Mouse (Mus musculus) gastrocnemius, adult 18-20 months (tissue): ENCODE data around the gene Foxk1. TPM values are rescaled to one million over a fixed set of nuclear protein-coding genes. Genes with fewer than 3 reads are reported as not detected.

Source experiments
- total RNA-seq, 2 experiments: library from RNA; stranded (reverse); gene quantifications; 2 replicates each; pipeline ENCODE4 v1.2.3; 2021

The Foxk1 gene
- total RNA-seq, 2 experiments from 2014 or later: 14.5 to 16.4 TPM

Other genes starting within 250 kb of the Foxk1 start
- 1 to 10 TPM; 3.0 to 3.8 TPM for gene Ap5z1, start 62.4 kb downstream of the Foxk1 start, total RNA-seq
- under 1 TPM in 1 of 2 experiments, not detected in 1; 0.19 TPM for gene Papolb, start 128.6 kb downstream of the Foxk1 start, total RNA-seq
- 1 to 10 TPM; 1.5 TPM for gene Radil, start 149.6 kb downstream of the Foxk1 start, total RNA-seq
- not detected for gene Mmd2, start 207.3 kb downstream of the Foxk1 start, total RNA-seq
- gene Wipi2, start 226.2 kb downstream of the Foxk1 start, total RNA-seq: 10 to 100 TPM; 30.3 to 32.8 TPM